Mouse (Mus musculus): ENCODE results near the gene Srp68.
"Not testable (repeated sequence)": the region's sequence is repeated elsewhere in the genome, so short reads cannot be mapped to it uniquely, and the experiment has no call there.

The Srp68 gene

GRCm38 (mm10) chr11:116282912-116283521 lies 9.0 kb upstream of the Srp68 start:
- DNase-seq (ENCODE audit: low spot score), result no peak

GRCm38 (mm10) chr11:116282089-116282488 lies 8.1 kb upstream of the Srp68 start:
- no peak for DNase-seq (ENCODE audit: low spot score)

- DNase-seq (ENCODE audit: low spot score), result no peak
Measured at GRCm38 (mm10) chr11:116281671-116282070, 7.7 kb upstream of the Srp68 start.

GRCm38 (mm10) chr11:116280751-116281663 lies 7.0 kb upstream of the Srp68 start, which contains the start of gene Galr2:
TSS of gene Galr2 (plus strand) at chr11:116280939.
- DNase-seq (ENCODE audit: low spot score), result no peak

GRCm38 (mm10) chr11:116277184-116277583 lies 3.2 kb upstream of the Srp68 start:
- not testable (repeated sequence) for DNase-seq (ENCODE audit: low spot score)

GRCm38 (mm10) chr11:116273469-116274044 lies 460 bp downstream of the Srp68 start:
- DNase-seq (ENCODE audit: low spot score), result no peak

GRCm38 (mm10) chr11:116272589-116273468 lies 1.2 kb downstream of the Srp68 start:
- DNase-seq (ENCODE audit: low spot score), result no peak

GRCm38 (mm10) chr11:116269560-116269959 lies 4.5 kb downstream of the Srp68 start:
- DNase-seq (ENCODE audit: low spot score), result no peak

- no peak for DNase-seq (ENCODE audit: low spot score)
Measured at GRCm38 (mm10) chr11:116268313-116268712, 5.7 kb downstream of the Srp68 start.

GRCm38 (mm10) chr11:116267637-116268036 lies 6.4 kb downstream of the Srp68 start:
- no peak for DNase-seq (ENCODE audit: low spot score)

GRCm38 (mm10) chr11:116265850-116266249 lies 8.2 kb downstream of the Srp68 start:
- no peak for DNase-seq (ENCODE audit: low spot score)

- no peak for DNase-seq (ENCODE audit: low spot score)
Measured at GRCm38 (mm10) chr11:116265352-116265751, 8.7 kb downstream of the Srp68 start.

GRCm38 (mm10) chr11:116260259-116260658 lies 13.8 kb downstream of the Srp68 start:
- no peak for DNase-seq (ENCODE audit: low spot score)

GRCm38 (mm10) chr11:116259461-116259860 lies 14.6 kb downstream of the Srp68 start:
- no peak for DNase-seq (ENCODE audit: low spot score)

- no peak for DNase-seq (ENCODE audit: low spot score)
Measured at GRCm38 (mm10) chr11:116255982-116256675, 17.9 kb downstream of the Srp68 start.

GRCm38 (mm10) chr11:116255090-116255981 lies 18.7 kb downstream of the Srp68 start:
- no peak for DNase-seq (ENCODE audit: low spot score)

GRCm38 (mm10) chr11:116254627-116255026 lies 19.4 kb downstream of the Srp68 start:
- DNase-seq (ENCODE audit: low spot score), result no peak

- no peak for DNase-seq (ENCODE audit: low spot score)
Measured at GRCm38 (mm10) chr11:116253076-116253600, 20.9 kb downstream of the Srp68 start.

GRCm38 (mm10) chr11:116250898-116251297 lies 23.1 kb downstream of the Srp68 start:
- no peak for DNase-seq (ENCODE audit: low spot score)
